Mouse (Mus musculus): ENCODE measurements around the gene Ssr1. TPM values are rescaled to one million over a fixed set of nuclear protein-coding genes. Genes with fewer than 3 reads are reported as not detected.

The Ssr1 gene
- total and polyA plus RNA-seq, 2 experiments from 2014 or later: 23.3 to 76.3 TPM

- peak; percentile 82 for DNase-seq (ENCODE audit: low spot score)
- Histone ChIP-seq H3K9me3 (ENCODE audit: low read length) (no peaks in the 10 kb centered on the region), H3K36me3 (ENCODE audit: insufficient read depth, low read length) (no peaks in the 10 kb centered on the region), H3K4me1 (ENCODE audit: insufficient read depth, low read length) (peaks cover 3% of the 10 kb centered on the region), H3K4me2 (ENCODE audit: low read depth, low read length) (peak overlapping the region; percentile 21; the same call in 1 of the 2 replicates), H3K27ac (no peak overlapping the region), H3K9ac (replicated peaks; ENCODE audit: low read length) (no peak overlapping the region), H3K4me3 (ENCODE audit: low read length) (no peak overlapping the region), H3K27me3 (ENCODE audit: insufficient read depth, low read length) (no peaks in the 10 kb centered on the region)
- WGBS: 8% methylated on average over 14 of the region's 14 CpGs
- peak; percentile 30 for ATAC-seq
- peak; percentile 95 for TF ChIP-seq CTCF (IDR thresholded peaks at IDR 0.05; ENCODE audit: low read depth)
These were observed 24.7 kb downstream of the Ssr1 start for GRCm38 (mm10) chr13:37969337-37969736.

GRCm38 (mm10) chr13:37967565-37967964 is 26.5 kb downstream of the Ssr1 start:
- 61% methylated on average over 10 of the region's 10 CpGs for WGBS
- H3K4me2 ChIP-seq (ENCODE audit: low read depth, low read length): no peak overlapping the region
- H3K4me3 ChIP-seq (ENCODE audit: low read length): no peak overlapping the region
- peaks cover 6% of the 10 kb centered on the region for H3K4me1 ChIP-seq (ENCODE audit: insufficient read depth, low read length)
- H3K27me3 ChIP-seq (ENCODE audit: insufficient read depth, low read length): no peaks in the 10 kb centered on the region
- ATAC-seq (no peak), DNase-seq (ENCODE audit: low spot score) (no peak)
- H3K9me3 ChIP-seq (ENCODE audit: low read length): no peaks in the 10 kb centered on the region
- H3K36me3 ChIP-seq (ENCODE audit: insufficient read depth, low read length): no peaks in the 10 kb centered on the region
- TF ChIP-seq CTCF (IDR thresholded peaks at IDR 0.05; ENCODE audit: low read depth): no peak
- no peak overlapping the region for H3K27ac ChIP-seq
- H3K9ac ChIP-seq (replicated peaks; ENCODE audit: low read length): no peak overlapping the region

GRCm38 (mm10) chr13:37967052-37967437 is 27.0 kb downstream of the Ssr1 start:
- TF ChIP-seq CTCF (IDR thresholded peaks at IDR 0.05; ENCODE audit: low read depth): no peak
- no peaks in the 10 kb centered on the region for H3K27me3 ChIP-seq (ENCODE audit: insufficient read depth, low read length)
- DNase-seq (ENCODE audit: low spot score) (peak; percentile 34), ATAC-seq (peak; percentile 28; the same call in 1 of the 2 replicates)
- H3K9me3 ChIP-seq (ENCODE audit: low read length): no peaks in the 10 kb centered on the region
- no peak overlapping the region for H3K9ac ChIP-seq (replicated peaks; ENCODE audit: low read length)
- H3K4me1 ChIP-seq (ENCODE audit: insufficient read depth, low read length): peaks cover 6% of the 10 kb centered on the region
- WGBS: 36% methylated on average over 12 of the region's 12 CpGs
- no peaks in the 10 kb centered on the region for H3K36me3 ChIP-seq (ENCODE audit: insufficient read depth, low read length)
- no peak overlapping the region for H3K27ac ChIP-seq
- no peak overlapping the region for H3K4me3 ChIP-seq (ENCODE audit: low read length)
- H3K4me2 ChIP-seq (ENCODE audit: low read depth, low read length): no peak overlapping the region

- Histone ChIP-seq H3K36me3 (ENCODE audit: insufficient read depth, low read length) (no peaks in the 10 kb centered on the region), H3K27me3 (ENCODE audit: insufficient read depth, low read length) (no peaks in the 10 kb centered on the region), H3K27ac (no peak overlapping the region), H3K4me3 (ENCODE audit: low read length) (no peak overlapping the region), H3K4me1 (ENCODE audit: insufficient read depth, low read length) (peaks cover 6% of the 10 kb centered on the region), H3K4me2 (ENCODE audit: low read depth, low read length) (no peak overlapping the region), H3K9me3 (ENCODE audit: low read length) (no peaks in the 10 kb centered on the region), H3K9ac (replicated peaks; ENCODE audit: low read length) (no peak overlapping the region)
- TF ChIP-seq CTCF (IDR thresholded peaks at IDR 0.05; ENCODE audit: low read depth): no peak
- WGBS: 76% methylated on average over 15 of the region's 15 CpGs
- ATAC-seq: no peak
- no peak for DNase-seq (ENCODE audit: low spot score)
These were observed 27.6 kb downstream of the Ssr1 start for GRCm38 (mm10) chr13:37966256-37967051.

GRCm38 (mm10) chr13:37965126-37965914 is 28.7 kb downstream of the Ssr1 start:
- H3K4me1 ChIP-seq (ENCODE audit: insufficient read depth, low read length): peaks cover 6% of the 10 kb centered on the region
- H3K36me3 ChIP-seq (ENCODE audit: insufficient read depth, low read length): no peaks in the 10 kb centered on the region
- H3K27ac ChIP-seq: no peak overlapping the region
- no peaks in the 10 kb centered on the region for H3K27me3 ChIP-seq (ENCODE audit: insufficient read depth, low read length)
- no peak overlapping the region for H3K9ac ChIP-seq (replicated peaks; ENCODE audit: low read length)
- WGBS: 43% methylated on average over 17 of the region's 17 CpGs
- no peak overlapping the region for H3K4me2 ChIP-seq (ENCODE audit: low read depth, low read length)
- ATAC-seq (no peak), DNase-seq (ENCODE audit: low spot score) (no peak)
- H3K4me3 ChIP-seq (ENCODE audit: low read length): no peak overlapping the region
- H3K9me3 ChIP-seq (ENCODE audit: low read length): no peaks in the 10 kb centered on the region
- TF ChIP-seq CTCF (IDR thresholded peaks at IDR 0.05; ENCODE audit: low read depth): peak; percentile 56

GRCm38 (mm10) chr13:37964128-37965087 is 29.6 kb downstream of the Ssr1 start:
- peak overlapping the region; percentile 50 for H3K4me2 ChIP-seq (ENCODE audit: low read depth, low read length)
- 36% methylated on average over 20 of the region's 20 CpGs for WGBS
- DNase-seq (ENCODE audit: low spot score) (no peak), ATAC-seq (peak; percentile 16; the same call in 1 of the 2 replicates)
- H3K9me3 ChIP-seq (ENCODE audit: low read length): no peaks in the 10 kb centered on the region
- H3K27me3 ChIP-seq (ENCODE audit: insufficient read depth, low read length): no peaks in the 10 kb centered on the region
- peaks cover 6% of the 10 kb centered on the region for H3K4me1 ChIP-seq (ENCODE audit: insufficient read depth, low read length)
- H3K9ac ChIP-seq (replicated peaks; ENCODE audit: low read length): no peak overlapping the region
- H3K36me3 ChIP-seq (ENCODE audit: insufficient read depth, low read length): no peaks in the 10 kb centered on the region
- no peak overlapping the region for H3K4me3 ChIP-seq (ENCODE audit: low read length)
- H3K27ac ChIP-seq: no peak overlapping the region
- TF ChIP-seq CTCF (IDR thresholded peaks at IDR 0.05; ENCODE audit: low read depth): no peak
